Mouse (Mus musculus) hindbrain, embryonic 14.5 days (tissue): ENCODE measurements around the gene Sec23a. TPM values are rescaled to one million over a fixed set of nuclear protein-coding genes. Genes with fewer than 3 reads are reported as not detected.

Experiments used
- ATAC-seq: fragments of 200-750 bp; cut with Nextera tagmentation; 2 replicates; pipeline ENCODE4 v1.8.0; 2017; ENCODE audit warnings: moderate number of reproducible peaks, mild to moderate bottlenecking, moderate TSS enrichment, moderate library complexity; ENCODE audit not compliant: low FRiP score
- DNase-seq: peaks from one replicate; pipeline ENCODE4 v3.0.0-alpha.2; 2015; ENCODE audit warnings: low spot score
- H3K27ac ChIP-seq: fragments of 300-500 bp; sonication (generic); 2 replicates; pipeline ENCODE4 v1.5.1; 2014; ENCODE audit warnings: mild to moderate bottlenecking, moderate library complexity
- H3K27me3 ChIP-seq: fragments of 300-500 bp; sonication (generic); 2 replicates; pipeline ENCODE4 v1.6.1; 2014; ENCODE audit warnings: mild to moderate bottlenecking, low read length, mixed read lengths; ENCODE audit not compliant: control insufficient read depth, insufficient read depth
- H3K36me3 ChIP-seq: fragments of 300-500 bp; sonication (generic); replicated peaks from 2 replicates; pipeline ENCODE4 v1.6.1; 2014; ENCODE audit not compliant: control insufficient read depth, insufficient read depth
- H3K4me1 ChIP-seq: fragments of 300-500 bp; sonication (generic); replicated peaks from 2 replicates; pipeline ENCODE4 v1.6.1; 2014; ENCODE audit warnings: antibody characterized with exemption, low read length, mixed read lengths; ENCODE audit not compliant: control insufficient read depth, insufficient read depth
- H3K4me2 ChIP-seq: fragments of 300-500 bp; sonication (generic); replicated peaks from 2 replicates; pipeline ENCODE4 v1.6.1; 2014; ENCODE audit warnings: mild to moderate bottlenecking, moderate library complexity
- H3K4me3 ChIP-seq: fragments of 300-500 bp; sonication (generic); replicated peaks from 2 replicates; pipeline ENCODE4 v1.5.1; 2014; ENCODE audit warnings: mild to moderate bottlenecking, low read length
- H3K9ac ChIP-seq: fragments of 300-500 bp; sonication (generic); 2 replicates; pipeline ENCODE4 v1.6.1; 2014
- H3K9me3 ChIP-seq: fragments of 300-500 bp; sonication (generic); 2 replicates; pipeline ENCODE4 v1.6.1; 2016; ENCODE audit warnings: low read length; ENCODE audit not compliant: control insufficient read depth
- WGBS: fragments of 180-500 bp; shearing (Covaris S2); extraction: QIAGEN DNeasy Blood & Tissue Kit; methylation state at CpG from one replicate; pipeline ENCODE4 v1.1.7; 2014; 5-methylcytosine and 5-hydroxymethylcytosine counted together
- polyA plus RNA-seq: library from polyadenylated mRNA; unstranded; fragments of >200 nt; fragmentation: Nextera tagmentation; extraction: Ambion mirVana; gene quantifications from 2 replicates; pipeline ENCODE4 v1.2.1, GENCODE M21; 2014

Sec23a gene
- polyA plus RNA-seq, 1 experiment from 2014 or later: 130 TPM

- H3K9me3 ChIP-seq: no peaks in the 10 kb centered on the region
- no peak overlapping the region for H3K4me2 ChIP-seq
- no peak overlapping the region for H3K27ac ChIP-seq
- no peak overlapping the region for H3K4me3 ChIP-seq
- DNase-seq: no peak
- peaks cover 39% of the 10 kb centered on the region for H3K36me3 ChIP-seq
- 42% methylated on average over 7 of the region's 7 CpGs for WGBS
- ATAC-seq: no peak
- H3K27me3 ChIP-seq: no peaks in the 10 kb centered on the region
- no peak overlapping the region for H3K9ac ChIP-seq
- no peaks in the 10 kb centered on the region for H3K4me1 ChIP-seq
Measured at GRCm38 (mm10) chr12:59040851-59041250, 29.0 kb upstream of the Sec23a start.

GRCm38 (mm10) chr12:59039971-59040844, 28.4 kb upstream of the Sec23a start:
- peak; percentile 74 for ATAC-seq
- Histone ChIP-seq H3K4me1 (no peaks in the 10 kb centered on the region), H3K27ac (no peak overlapping the region), H3K4me2 (peak overlapping the region; percentile 24), H3K27me3 (no peaks in the 10 kb centered on the region), H3K9me3 (no peaks in the 10 kb centered on the region), H3K9ac (peak overlapping the region; percentile 16; the same call in 1 of the 2 replicates), H3K36me3 (peaks cover 32% of the 10 kb centered on the region), H3K4me3 (0 out of 2 replicates have a peak overlapping the region, but pooled peaks have one; percentile 0)
- 6% methylated on average over 23 of the region's 23 CpGs for WGBS
- peak; percentile 44 for DNase-seq

GRCm38 (mm10) chr12:59039162-59039970, 27.5 kb upstream of the Sec23a start:
- Histone ChIP-seq H3K27me3 (no peaks in the 10 kb centered on the region), H3K36me3 (peaks cover 26% of the 10 kb centered on the region), H3K9ac (no peak overlapping the region), H3K9me3 (no peaks in the 10 kb centered on the region), H3K4me1 (no peaks in the 10 kb centered on the region), H3K4me3 (0 out of 2 replicates have a peak overlapping the region, but pooled peaks have one; percentile 0), H3K4me2 (peak overlapping the region; percentile 24), H3K27ac (no peak overlapping the region)
- no peak for DNase-seq
- no peak; the same call in 1 of the 2 replicates for ATAC-seq
- WGBS: 69% methylated on average over 10 of the region's 10 CpGs

- no peak overlapping the region for H3K4me3 ChIP-seq
- no peak overlapping the region for H3K27ac ChIP-seq
- no peaks in the 10 kb centered on the region for H3K27me3 ChIP-seq
- peaks cover 26% of the 10 kb centered on the region for H3K36me3 ChIP-seq
- DNase-seq: no peak
- H3K9me3 ChIP-seq: no peaks in the 10 kb centered on the region
- ATAC-seq: no peak
- WGBS: 72% methylated on average over 5 of the region's 5 CpGs
- H3K4me1 ChIP-seq: no peaks in the 10 kb centered on the region
- H3K4me2 ChIP-seq: no peak overlapping the region
- no peak overlapping the region for H3K9ac ChIP-seq
Measured at GRCm38 (mm10) chr12:59032101-59032500, 20.3 kb upstream of the Sec23a start.

- Histone ChIP-seq H3K4me3 (no peak overlapping the region), H3K4me2 (no peak overlapping the region), H3K27me3 (no peaks in the 10 kb centered on the region), H3K27ac (no peak overlapping the region), H3K9ac (no peak overlapping the region), H3K36me3 (peaks cover 69% of the 10 kb centered on the region), H3K9me3 (no peaks in the 10 kb centered on the region), H3K4me1 (no peaks in the 10 kb centered on the region)
- no peak for DNase-seq
- no peak for ATAC-seq
- WGBS: 92% methylated on average over 4 of the region's 4 CpGs
Measured at GRCm38 (mm10) chr12:59021306-59021705, 9.5 kb upstream of the Sec23a start.

GRCm38 (mm10) chr12:59019891-59020290, 8.1 kb upstream of the Sec23a start:
- Histone ChIP-seq H3K27ac (no peak overlapping the region), H3K27me3 (no peaks in the 10 kb centered on the region), H3K4me3 (no peak overlapping the region), H3K4me1 (no peaks in the 10 kb centered on the region), H3K4me2 (no peak overlapping the region), H3K9ac (no peak overlapping the region), H3K9me3 (no peaks in the 10 kb centered on the region), H3K36me3 (peaks cover 62% of the 10 kb centered on the region)
- ATAC-seq (no peak), DNase-seq (no peak)
- 92% methylated on average over 2 of the region's 2 CpGs for WGBS

GRCm38 (mm10) chr12:59017970-59018369, 6.2 kb upstream of the Sec23a start:
- Histone ChIP-seq H3K4me2 (no peak overlapping the region), H3K27me3 (no peaks in the 10 kb centered on the region), H3K4me3 (no peak overlapping the region), H3K9me3 (no peaks in the 10 kb centered on the region), H3K4me1 (peaks cover 5% of the 10 kb centered on the region; the same call in 1 of the 2 replicates), H3K9ac (no peak overlapping the region), H3K36me3 (peaks cover 50% of the 10 kb centered on the region), H3K27ac (no peak overlapping the region)
- DNase-seq (no peak), ATAC-seq (no peak)
- WGBS: 88% methylated on average over 8 of the region's 8 CpGs

GRCm38 (mm10) chr12:59013234-59013633, 1.4 kb upstream of the Sec23a start, which contains the start of gene Gemin2:
Gemin2 (plus strand) TSS chr12:59013393.
- Histone ChIP-seq H3K36me3 (peaks cover 9% of the 10 kb centered on the region), H3K4me3 (peak within 1 kb of the TSS; percentile 62), H3K4me2 (peak within 1 kb of the TSS; percentile 89), H3K9me3 (no peaks in the 10 kb centered on the region), H3K27ac (peak within 1 kb of the TSS; percentile 76), H3K27me3 (no peaks in the 10 kb centered on the region), H3K4me1 (peaks cover 27% of the 10 kb centered on the region), H3K9ac (peak within 1 kb of the TSS; percentile 74)
- ATAC-seq (peak; percentile 73), DNase-seq (peak; percentile 86)
- under 1% methylated on average over 28 of the region's 28 CpGs for WGBS

GRCm38 (mm10) chr12:59012710-59013091, 884 bp upstream of the Sec23a start:
- peak overlapping the region; percentile 62 for H3K4me3 ChIP-seq
- H3K4me2 ChIP-seq: peak overlapping the region; percentile 89
- no peaks in the 10 kb centered on the region for H3K9me3 ChIP-seq
- DNase-seq (peak; percentile 33), ATAC-seq (no peak)
- H3K27me3 ChIP-seq: no peaks in the 10 kb centered on the region
- peaks cover 27% of the 10 kb centered on the region for H3K4me1 ChIP-seq
- H3K9ac ChIP-seq: peak overlapping the region; percentile 74; the same call in 1 of the 2 replicates
- 3% methylated on average over 7 of the region's 7 CpGs for WGBS
- H3K27ac ChIP-seq: peak overlapping the region; percentile 76; the same call in 1 of the 2 replicates
- H3K36me3 ChIP-seq: peaks cover 6% of the 10 kb centered on the region; the same call in 1 of the 2 replicates
